Mouse (Mus musculus): ENCODE data around the gene Sct.
"Not testable (repeated sequence)": the region's sequence is repeated elsewhere in the genome, so short reads cannot be mapped to it uniquely, and the experiment has no call there.

Gene Sct

DNA sequence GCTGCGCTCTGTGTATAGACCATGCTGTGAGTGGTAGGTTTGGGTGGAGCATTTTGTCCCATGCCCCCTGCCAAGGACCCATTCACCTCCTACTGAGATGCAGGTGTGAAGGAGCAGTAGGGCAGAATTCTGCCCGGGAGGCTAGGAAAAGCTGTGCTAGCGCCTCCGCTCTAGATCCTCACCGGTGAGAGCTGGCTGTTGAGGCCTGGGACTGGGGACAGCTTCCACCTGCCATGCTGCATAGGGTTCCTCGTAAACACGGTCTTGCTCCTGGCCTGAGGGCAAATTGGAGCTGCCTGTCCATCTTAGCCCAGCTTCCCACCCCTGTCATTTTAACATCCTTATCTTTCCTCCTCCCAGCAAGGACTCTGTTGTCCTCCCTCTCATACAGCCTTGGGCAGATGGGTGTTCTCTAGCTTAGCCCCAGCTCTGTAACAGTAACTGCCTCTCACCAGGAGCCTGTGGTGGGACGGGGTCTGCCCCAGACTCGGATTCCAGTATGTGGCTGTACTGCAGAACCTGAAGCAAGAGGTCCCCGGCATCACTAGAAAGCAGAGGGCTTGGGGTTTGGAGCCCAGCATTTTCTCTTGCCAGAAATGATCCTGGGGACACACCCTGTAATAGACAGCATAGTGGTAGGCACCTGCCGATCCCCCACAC, 14.8 kb downstream of the Sct start:
- Histone ChIP-seq H3K27me3 (ENCODE audit: insufficient read depth, low read length) (peaks cover 16% of the 10 kb centered on the region), H3K9me3 (ENCODE audit: low read length) (no peaks in the 10 kb centered on the region), H3K4me3 (replicated peaks; ENCODE audit: low read length) (peak overlapping the region; percentile 37; the same call in 1 of the 2 replicates), H3K4me1 (replicated peaks; ENCODE audit: low read depth, low read length) (peaks cover 58% of the 10 kb centered on the region), H3K36me3 (ENCODE audit: insufficient read depth, low read length) (peaks cover 61% of the 10 kb centered on the region)
- no peak for TF ChIP-seq POU5F1 (IDR thresholded peaks at IDR 0.05; ENCODE audit: borderline replicate concordance, low read length)
- TF ChIP-seq CTCF (conservative IDR thresholded peaks at IDR 0.05; ENCODE audit: low read length), result no peak
- TF ChIP-seq NANOG (IDR thresholded peaks at IDR 0.05; ENCODE audit: borderline replicate concordance, low read length), result no peak

GRCm38 (mm10) chr7:141263640-141264039, 15.3 kb downstream of the Sct start:
- Histone ChIP-seq H3K9me3 (ENCODE audit: low read length) (no peaks in the 10 kb centered on the region), H3K36me3 (ENCODE audit: insufficient read depth, low read length) (peaks cover 66% of the 10 kb centered on the region), H3K4me3 (replicated peaks; ENCODE audit: low read length) (peak overlapping the region; percentile 37; the same call in 1 of the 2 replicates), H3K27me3 (ENCODE audit: insufficient read depth, low read length) (peaks cover 11% of the 10 kb centered on the region), H3K4me1 (replicated peaks; ENCODE audit: low read depth, low read length) (peaks cover 57% of the 10 kb centered on the region)
- TF ChIP-seq NANOG (IDR thresholded peaks at IDR 0.05; ENCODE audit: borderline replicate concordance, low read length) (no peak), CTCF (conservative IDR thresholded peaks at IDR 0.05; ENCODE audit: low read length) (no peak), POU5F1 (IDR thresholded peaks at IDR 0.05; ENCODE audit: borderline replicate concordance, low read length) (no peak)

DNA sequence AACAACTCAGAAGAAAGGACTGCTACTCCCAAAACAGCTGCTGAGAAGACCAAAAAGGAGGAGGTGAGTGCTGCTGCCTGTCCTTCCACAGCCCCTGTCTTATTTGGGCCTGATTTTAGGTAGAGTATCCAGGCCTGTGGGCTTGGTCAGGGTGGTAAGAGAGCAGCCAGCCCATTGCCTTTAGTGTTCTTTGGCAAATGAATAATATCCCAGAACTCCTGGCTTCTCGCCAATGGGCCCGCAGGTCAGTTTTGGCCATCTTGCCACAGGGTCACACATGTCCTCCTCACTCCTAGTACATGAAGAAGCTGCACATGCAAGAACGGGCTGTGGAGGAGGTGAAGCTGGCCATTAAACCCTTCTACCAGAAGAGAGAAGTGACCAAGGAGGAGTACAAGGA, 17.5 kb downstream of the Sct start:
- TF ChIP-seq POU5F1 (IDR thresholded peaks at IDR 0.05; ENCODE audit: borderline replicate concordance, low read length), result no peak
- TF ChIP-seq CTCF (conservative IDR thresholded peaks at IDR 0.05; ENCODE audit: low read length), result no peak
- no peak for TF ChIP-seq NANOG (IDR thresholded peaks at IDR 0.05; ENCODE audit: borderline replicate concordance, low read length)
- Histone ChIP-seq H3K27me3 (ENCODE audit: insufficient read depth, low read length) (peaks cover 6% of the 10 kb centered on the region; the same call in 1 of the 2 replicates), H3K9me3 (ENCODE audit: low read length) (no peaks in the 10 kb centered on the region), H3K4me3 (replicated peaks; ENCODE audit: low read length) (no peak overlapping the region), H3K4me1 (replicated peaks; ENCODE audit: low read depth, low read length) (peaks cover 58% of the 10 kb centered on the region), H3K36me3 (ENCODE audit: insufficient read depth, low read length) (peaks cover 88% of the 10 kb centered on the region)

DNA sequence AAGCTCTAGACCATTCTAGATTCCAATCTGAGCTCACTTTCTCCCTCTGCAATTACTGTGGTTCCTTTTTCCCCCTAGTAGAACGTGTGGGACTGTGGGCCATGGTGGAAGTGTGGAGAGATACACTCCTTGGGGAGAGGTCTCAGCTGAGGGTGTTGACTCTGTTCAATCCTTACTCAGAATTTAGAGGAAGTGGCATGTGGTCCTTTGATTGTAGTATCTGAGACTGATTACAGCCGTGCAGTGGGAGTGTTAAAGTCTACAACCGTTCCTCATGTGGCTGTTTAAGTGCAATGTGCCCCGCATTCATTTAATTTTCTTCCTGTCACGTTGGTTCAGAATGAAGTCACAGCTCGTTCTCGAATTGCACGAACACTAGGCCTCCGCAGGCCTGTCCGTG, 22.8 kb downstream of the Sct start:
- Histone ChIP-seq H3K4me3 (replicated peaks; ENCODE audit: low read length) (no peak overlapping the region), H3K27me3 (ENCODE audit: insufficient read depth, low read length) (no peaks in the 10 kb centered on the region), H3K4me1 (replicated peaks; ENCODE audit: low read depth, low read length) (peaks cover 19% of the 10 kb centered on the region), H3K9me3 (ENCODE audit: low read length) (no peaks in the 10 kb centered on the region), H3K36me3 (ENCODE audit: insufficient read depth, low read length) (peaks cover 96% of the 10 kb centered on the region)
- TF ChIP-seq CTCF (conservative IDR thresholded peaks at IDR 0.05; ENCODE audit: low read length) (no peak), POU5F1 (IDR thresholded peaks at IDR 0.05; ENCODE audit: borderline replicate concordance, low read length) (no peak), NANOG (IDR thresholded peaks at IDR 0.05; ENCODE audit: borderline replicate concordance, low read length) (no peak)

DNA sequence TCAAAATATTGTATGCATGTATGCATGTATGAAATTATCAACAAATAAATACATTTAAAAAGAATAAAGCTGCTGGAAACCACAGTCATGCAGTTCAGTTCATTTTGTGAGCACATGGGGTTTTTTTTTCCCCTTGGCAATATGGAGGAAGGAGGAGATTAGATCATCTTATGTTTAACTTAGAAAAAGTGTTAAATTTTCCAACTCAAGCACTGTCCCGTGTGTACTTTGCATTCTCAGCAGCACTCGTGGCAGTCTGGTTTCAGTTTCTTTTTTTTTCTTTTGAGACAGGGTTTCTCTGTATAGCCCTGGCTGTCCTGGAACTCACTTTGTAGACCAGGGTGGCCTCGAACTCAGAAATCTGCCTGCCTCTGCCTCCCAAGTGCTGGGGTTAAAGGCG, 28.4 kb downstream of the Sct start:
- not testable (repeated sequence) for H3K9me3 ChIP-seq (ENCODE audit: low read length); H3K4me1 ChIP-seq (replicated peaks; ENCODE audit: low read depth, low read length)

DNA sequence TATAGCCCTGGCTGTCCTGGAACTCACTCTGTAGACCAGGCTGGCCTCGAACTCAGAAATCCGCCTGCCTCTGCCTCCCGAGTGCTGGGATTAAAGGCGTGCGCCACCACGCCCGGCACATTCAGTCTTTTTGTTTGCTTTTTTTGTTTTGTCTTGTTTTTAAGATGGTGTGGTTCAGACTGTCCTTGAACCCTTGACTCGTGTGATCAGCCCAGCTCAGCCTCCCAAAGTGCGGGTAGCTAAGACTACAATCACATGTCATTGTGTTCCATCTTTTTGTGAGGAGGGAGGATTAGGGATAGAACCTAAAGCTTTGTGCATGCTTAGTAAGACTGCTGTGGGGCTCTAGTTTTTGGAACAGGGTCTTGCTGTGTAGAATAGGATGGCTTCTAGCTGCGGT, 47.4 kb downstream of the Sct start:
- H3K4me1 ChIP-seq (replicated peaks; ENCODE audit: low read depth, low read length), result peaks cover 49% of the 10 kb centered on the region
- H3K27me3 ChIP-seq (ENCODE audit: insufficient read depth, low read length), result no peaks in the 10 kb centered on the region
- H3K9me3 ChIP-seq (ENCODE audit: low read length), result no peaks in the 10 kb centered on the region
- peaks cover 69% of the 10 kb centered on the region for H3K36me3 ChIP-seq (ENCODE audit: insufficient read depth, low read length)
- H3K4me3 ChIP-seq (replicated peaks; ENCODE audit: low read length), result no peak overlapping the region
- no peak for TF ChIP-seq NANOG (IDR thresholded peaks at IDR 0.05; ENCODE audit: borderline replicate concordance, low read length)
- no peak for TF ChIP-seq CTCF (conservative IDR thresholded peaks at IDR 0.05; ENCODE audit: low read length)
- TF ChIP-seq POU5F1 (IDR thresholded peaks at IDR 0.05; ENCODE audit: borderline replicate concordance, low read length), result no peak

More for the DNA sequence above, 28.4 kb downstream of the Sct start:
- not testable (repeated sequence) for H3K4me3 ChIP-seq (replicated peaks; ENCODE audit: low read length); H3K27me3 ChIP-seq (ENCODE audit: insufficient read depth, low read length)
- peaks cover 98% of the 10 kb centered on the region for H3K36me3 ChIP-seq (ENCODE audit: insufficient read depth, low read length)

DNA sequence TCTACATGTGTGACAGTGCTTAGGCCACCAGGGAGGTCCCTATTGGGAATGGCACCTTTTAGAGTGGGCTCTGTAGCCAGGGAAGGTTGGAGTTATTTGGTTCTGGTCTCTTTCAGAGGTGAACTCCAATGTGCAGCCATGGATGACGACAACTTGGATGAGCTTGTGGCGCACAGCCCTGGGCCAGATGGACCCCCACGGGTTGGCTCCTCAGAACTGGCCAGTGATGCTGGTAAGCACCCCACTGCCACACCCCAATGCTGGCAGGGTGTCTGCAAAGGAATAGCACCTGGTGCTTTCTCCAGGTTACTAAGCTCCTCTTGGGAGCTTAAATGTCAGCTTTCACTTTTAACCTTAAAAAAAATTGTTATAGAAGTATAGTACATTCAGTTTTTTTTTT, 47.8 kb downstream of the Sct start:
- H3K9me3 ChIP-seq (ENCODE audit: low read length), result no peaks in the 10 kb centered on the region
- H3K36me3 ChIP-seq (ENCODE audit: insufficient read depth, low read length), result peaks cover 65% of the 10 kb centered on the region
- no peaks in the 10 kb centered on the region for H3K27me3 ChIP-seq (ENCODE audit: insufficient read depth, low read length)
- TF ChIP-seq NANOG (IDR thresholded peaks at IDR 0.05; ENCODE audit: borderline replicate concordance, low read length) (no peak), CTCF (conservative IDR thresholded peaks at IDR 0.05; ENCODE audit: low read length) (no peak), POU5F1 (IDR thresholded peaks at IDR 0.05; ENCODE audit: borderline replicate concordance, low read length) (no peak)
- peaks cover 49% of the 10 kb centered on the region for H3K4me1 ChIP-seq (replicated peaks; ENCODE audit: low read depth, low read length)
- peak overlapping the region; percentile 100 for H3K4me3 ChIP-seq (replicated peaks; ENCODE audit: low read length)

GRCm38 (mm10) chr7:141230570-141230969, 48.4 kb downstream of the Sct start:
- H3K4me1 ChIP-seq (replicated peaks; ENCODE audit: low read depth, low read length), result peaks cover 49% of the 10 kb centered on the region
- H3K4me3 ChIP-seq (replicated peaks; ENCODE audit: low read length), result peak overlapping the region; percentile 100
- H3K9me3 ChIP-seq (ENCODE audit: low read length), result no peaks in the 10 kb centered on the region
- H3K27me3 ChIP-seq (ENCODE audit: insufficient read depth, low read length), result no peaks in the 10 kb centered on the region
- peaks cover 59% of the 10 kb centered on the region for H3K36me3 ChIP-seq (ENCODE audit: insufficient read depth, low read length)
- TF ChIP-seq NANOG (IDR thresholded peaks at IDR 0.05; ENCODE audit: borderline replicate concordance, low read length), result no peak
- TF ChIP-seq CTCF (conservative IDR thresholded peaks at IDR 0.05; ENCODE audit: low read length), result no peak
- no peak for TF ChIP-seq POU5F1 (IDR thresholded peaks at IDR 0.05; ENCODE audit: borderline replicate concordance, low read length)

DNA sequence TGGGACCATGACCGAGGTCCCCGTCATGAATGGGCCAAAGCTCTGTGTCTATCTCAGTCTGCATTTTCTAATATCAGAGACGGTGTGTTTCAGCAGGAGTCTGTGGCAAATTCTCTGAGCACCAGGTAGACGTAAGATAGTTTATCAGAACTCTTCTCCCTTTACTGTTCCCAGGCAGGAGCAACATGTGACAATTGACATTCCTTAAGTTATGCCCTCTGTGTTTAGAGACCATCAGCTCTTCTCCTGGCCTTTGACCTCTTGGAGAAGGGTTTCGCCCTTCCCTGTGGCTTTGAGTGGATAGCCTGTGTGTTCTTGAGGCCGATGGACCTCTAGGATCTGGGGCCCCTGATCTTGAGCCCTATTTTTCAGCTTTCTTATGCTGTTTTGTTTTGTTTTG, 49.2 kb downstream of the Sct start:
- no peak for TF ChIP-seq POU5F1 (IDR thresholded peaks at IDR 0.05; ENCODE audit: borderline replicate concordance, low read length)
- no peak for TF ChIP-seq CTCF (conservative IDR thresholded peaks at IDR 0.05; ENCODE audit: low read length)
- no peak for TF ChIP-seq NANOG (IDR thresholded peaks at IDR 0.05; ENCODE audit: borderline replicate concordance, low read length)
- no peaks in the 10 kb centered on the region for H3K9me3 ChIP-seq (ENCODE audit: low read length)
- peaks cover 51% of the 10 kb centered on the region for H3K36me3 ChIP-seq (ENCODE audit: insufficient read depth, low read length)
- peaks cover 45% of the 10 kb centered on the region for H3K4me1 ChIP-seq (replicated peaks; ENCODE audit: low read depth, low read length)
- H3K27me3 ChIP-seq (ENCODE audit: insufficient read depth, low read length), result no peaks in the 10 kb centered on the region
- H3K4me3 ChIP-seq (replicated peaks; ENCODE audit: low read length), result peak overlapping the region; percentile 100
